Mouse (Mus musculus): ENCODE data around the gene Jsrp1. TPM values are rescaled to one million over a fixed set of nuclear protein-coding genes. Genes with fewer than 3 reads are reported as not detected.

Gene Jsrp1
- polyA plus RNA-seq, 1 experiment from 2014 or later = 5.6 TPM

GRCm38 (mm10) chr10:80793033-80793784 lies 20.1 kb downstream of the Jsrp1 start:
- peaks cover 65% of the 10 kb centered on the region for H3K36me3 ChIP-seq (ENCODE audit: control insufficient read depth, insufficient read depth)
- no peak overlapping the region for H3K4me3 ChIP-seq (ENCODE audit: low read length)
- no peak overlapping the region for H3K9ac ChIP-seq (ENCODE audit: low read length)
- H3K4me1 ChIP-seq (ENCODE audit: control insufficient read depth, insufficient read depth, low read length) = peaks cover 28% of the 10 kb centered on the region
- no peaks in the 10 kb centered on the region for H3K27me3 ChIP-seq (ENCODE audit: control insufficient read depth, insufficient read depth, low read length)
- WGBS = 90% methylated on average over 13 of the region's 13 CpGs
- no peak overlapping the region for H3K4me2 ChIP-seq (ENCODE audit: low read depth, low read length)
- no peak overlapping the region for H3K27ac ChIP-seq (ENCODE audit: low read length)
- no peaks in the 10 kb centered on the region for H3K9me3 ChIP-seq (replicated peaks; ENCODE audit: control insufficient read depth, low read length)
- no peak for ATAC-seq (replicated peaks; ENCODE audit: extremely low read depth, insufficient read depth, low FRiP score)

DNA sequence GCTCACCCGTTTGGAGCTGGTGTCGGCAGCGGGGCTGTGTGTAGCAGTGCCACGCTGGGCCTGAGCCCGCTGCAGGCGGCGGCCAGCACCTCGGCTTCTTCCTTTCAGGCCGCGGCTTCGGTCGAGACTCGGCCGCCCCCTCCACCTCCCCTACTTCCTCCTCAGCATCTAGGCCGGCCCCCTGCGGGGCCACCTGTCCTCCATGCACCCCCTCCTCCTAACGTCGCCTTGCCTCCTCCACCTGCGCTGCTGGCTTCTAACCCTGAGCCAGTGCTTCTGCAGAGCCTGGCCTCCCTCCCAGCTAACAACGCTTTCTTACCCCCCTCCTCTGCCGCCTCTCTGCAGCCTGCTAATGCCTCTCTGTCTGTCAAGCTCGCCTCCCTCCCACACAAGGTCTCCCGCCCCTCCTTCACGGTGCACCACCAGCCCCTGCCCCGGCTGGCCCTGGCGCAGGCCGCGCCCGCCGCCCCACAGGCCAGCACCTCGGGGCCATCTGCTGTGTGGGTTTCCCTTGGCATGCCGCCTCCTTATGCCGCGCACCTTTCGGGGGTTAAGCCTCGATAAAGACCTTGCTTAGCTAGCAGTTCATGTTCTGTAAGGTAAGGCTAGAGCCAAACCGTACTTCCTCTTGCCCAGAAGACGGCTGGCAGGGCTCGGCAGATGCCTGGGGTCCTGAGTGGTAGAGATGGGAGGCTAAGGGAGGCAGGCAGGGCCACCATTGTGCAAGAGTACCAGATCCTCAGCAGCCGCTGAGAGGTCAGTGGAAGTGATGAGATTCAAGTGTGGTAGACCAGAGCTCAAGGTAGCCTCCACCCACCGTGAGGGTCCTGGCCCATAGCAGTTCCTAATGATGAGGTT lies 20.9 kb downstream of the Jsrp1 start:
- peak overlapping the region; percentile 29 for H3K4me2 ChIP-seq (ENCODE audit: low read depth, low read length)
- peaks cover 71% of the 10 kb centered on the region for H3K36me3 ChIP-seq (ENCODE audit: control insufficient read depth, insufficient read depth)
- WGBS = 64% methylated on average over 41 of the region's 41 CpGs
- H3K27me3 ChIP-seq (ENCODE audit: control insufficient read depth, insufficient read depth, low read length) = no peaks in the 10 kb centered on the region
- no peak for ATAC-seq (replicated peaks; ENCODE audit: extremely low read depth, insufficient read depth, low FRiP score)
- no peak overlapping the region for H3K4me3 ChIP-seq (ENCODE audit: low read length)
- H3K27ac ChIP-seq (ENCODE audit: low read length) = peak overlapping the region; percentile 80
- peak overlapping the region; percentile 17; the same call in 1 of the 2 replicates for H3K9ac ChIP-seq (ENCODE audit: low read length)
- H3K4me1 ChIP-seq (ENCODE audit: control insufficient read depth, insufficient read depth, low read length) = peaks cover 28% of the 10 kb centered on the region
- no peaks in the 10 kb centered on the region for H3K9me3 ChIP-seq (replicated peaks; ENCODE audit: control insufficient read depth, low read length)

GRCm38 (mm10) chr10:80791476-80792174 lies 21.7 kb downstream of the Jsrp1 start:
- Histone ChIP-seq H3K4me1 (ENCODE audit: control insufficient read depth, insufficient read depth, low read length) (peaks cover 22% of the 10 kb centered on the region), H3K9me3 (replicated peaks; ENCODE audit: control insufficient read depth, low read length) (no peaks in the 10 kb centered on the region), H3K9ac (ENCODE audit: low read length) (peak overlapping the region; percentile 17; the same call in 1 of the 2 replicates), H3K27ac (ENCODE audit: low read length) (peak overlapping the region; percentile 80), H3K36me3 (ENCODE audit: control insufficient read depth, insufficient read depth) (peaks cover 71% of the 10 kb centered on the region), H3K4me3 (ENCODE audit: low read length) (no peak overlapping the region), H3K27me3 (ENCODE audit: control insufficient read depth, insufficient read depth, low read length) (no peaks in the 10 kb centered on the region), H3K4me2 (ENCODE audit: low read depth, low read length) (peak overlapping the region; percentile 29)
- WGBS = 51% methylated on average over 33 of the region's 33 CpGs
- ATAC-seq (replicated peaks; ENCODE audit: extremely low read depth, insufficient read depth, low FRiP score) = peak; percentile 61

DNA sequence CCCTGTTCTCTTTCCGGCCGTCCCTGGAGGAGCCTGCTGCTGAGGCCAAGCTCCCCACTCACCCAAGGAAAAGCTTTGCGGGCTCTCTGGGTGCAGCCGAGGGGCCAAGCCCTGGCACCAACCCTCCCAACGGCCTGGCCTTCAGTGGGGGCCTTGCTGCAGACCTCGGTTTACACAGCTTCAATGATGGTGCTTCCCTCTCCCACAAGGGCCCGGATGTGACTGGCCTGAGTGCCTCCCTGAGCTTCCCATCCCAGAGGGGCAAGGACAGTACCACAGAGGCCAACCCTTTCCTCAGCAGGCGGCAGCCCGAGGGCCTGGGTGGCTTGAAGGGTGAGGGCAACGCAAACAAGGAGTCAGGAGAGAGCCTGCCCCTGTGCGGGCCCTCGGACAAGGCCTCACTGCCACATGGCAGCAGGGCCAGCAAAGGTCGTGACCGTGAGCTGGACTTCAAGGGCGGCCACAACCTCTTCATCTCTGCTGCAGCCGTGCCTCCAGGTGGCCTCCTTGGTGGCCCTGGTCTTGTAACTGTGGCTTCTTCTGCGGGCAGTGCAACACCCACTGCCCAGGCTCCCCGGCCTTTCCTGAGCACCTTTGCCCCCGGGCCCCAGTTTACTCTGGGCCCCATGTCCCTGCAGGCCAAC lies 22.4 kb downstream of the Jsrp1 start:
- 76% methylated on average over 19 of the region's 19 CpGs for WGBS
- no peak for ATAC-seq (replicated peaks; ENCODE audit: extremely low read depth, insufficient read depth, low FRiP score)
- peak overlapping the region; percentile 80 for H3K27ac ChIP-seq (ENCODE audit: low read length)
- peaks cover 70% of the 10 kb centered on the region for H3K36me3 ChIP-seq (ENCODE audit: control insufficient read depth, insufficient read depth)
- H3K4me1 ChIP-seq (ENCODE audit: control insufficient read depth, insufficient read depth, low read length) = peaks cover 19% of the 10 kb centered on the region
- H3K27me3 ChIP-seq (ENCODE audit: control insufficient read depth, insufficient read depth, low read length) = no peaks in the 10 kb centered on the region
- no peaks in the 10 kb centered on the region for H3K9me3 ChIP-seq (replicated peaks; ENCODE audit: control insufficient read depth, low read length)
- no peak overlapping the region for H3K4me3 ChIP-seq (ENCODE audit: low read length)
- H3K4me2 ChIP-seq (ENCODE audit: low read depth, low read length) = no peak overlapping the region
- no peak overlapping the region for H3K9ac ChIP-seq (ENCODE audit: low read length)

DNA sequence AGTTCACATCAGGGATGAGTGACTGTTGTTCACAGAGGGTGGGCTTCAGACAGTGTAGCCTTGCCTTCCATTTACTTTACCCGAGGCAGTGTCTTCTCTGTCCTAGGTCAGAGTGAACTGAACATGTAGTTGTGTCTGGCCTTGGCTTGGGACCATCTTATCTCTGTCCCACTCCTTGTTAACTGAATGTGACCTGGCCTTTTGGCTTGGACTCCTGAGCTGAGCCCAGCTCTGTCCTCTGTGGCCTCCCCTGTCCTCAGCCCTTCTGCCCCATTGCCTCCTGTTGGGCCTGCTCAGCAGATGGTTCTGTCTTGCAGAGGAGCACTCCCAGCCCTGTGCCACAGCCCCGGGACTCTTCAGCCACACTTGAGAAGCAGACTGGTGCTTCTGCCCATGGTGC lies 25.8 kb downstream of the Jsrp1 start:
- Histone ChIP-seq H3K27ac (ENCODE audit: low read length) (no peak overlapping the region), H3K9me3 (replicated peaks; ENCODE audit: control insufficient read depth, low read length) (no peaks in the 10 kb centered on the region), H3K4me3 (ENCODE audit: low read length) (no peak overlapping the region), H3K36me3 (ENCODE audit: control insufficient read depth, insufficient read depth) (peaks cover 75% of the 10 kb centered on the region), H3K4me2 (ENCODE audit: low read depth, low read length) (no peak overlapping the region), H3K4me1 (ENCODE audit: control insufficient read depth, insufficient read depth, low read length) (peaks cover 19% of the 10 kb centered on the region), H3K9ac (ENCODE audit: low read length) (no peak overlapping the region), H3K27me3 (ENCODE audit: control insufficient read depth, insufficient read depth, low read length) (no peaks in the 10 kb centered on the region)
- no peak for ATAC-seq (replicated peaks; ENCODE audit: extremely low read depth, insufficient read depth, low FRiP score)
- WGBS = 60% methylated on average over 2 of the region's 2 CpGs

DNA sequence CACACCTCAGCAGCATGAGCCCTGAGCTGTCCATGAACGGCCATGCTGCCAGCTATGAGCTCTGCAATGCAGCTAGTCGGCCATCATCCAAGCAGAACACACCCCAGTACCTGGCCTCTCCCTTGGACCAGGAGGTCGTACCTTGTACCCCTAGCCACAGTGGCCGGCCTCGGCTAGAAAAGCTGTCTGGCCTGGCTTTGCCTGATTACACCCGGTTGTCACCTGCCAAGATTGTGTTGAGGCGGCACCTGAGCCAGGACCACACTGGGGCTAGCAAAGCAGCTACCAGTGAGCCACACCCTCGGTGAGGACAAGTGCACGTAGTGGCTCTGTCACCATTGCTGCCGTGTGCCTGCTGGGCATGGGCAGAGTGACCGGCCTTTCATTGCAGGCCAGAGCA lies 27.3 kb downstream of the Jsrp1 start:
- Histone ChIP-seq H3K4me2 (ENCODE audit: low read depth, low read length) (no peak overlapping the region), H3K36me3 (ENCODE audit: control insufficient read depth, insufficient read depth) (peaks cover 69% of the 10 kb centered on the region), H3K9me3 (replicated peaks; ENCODE audit: control insufficient read depth, low read length) (no peaks in the 10 kb centered on the region), H3K9ac (ENCODE audit: low read length) (no peak overlapping the region), H3K4me3 (ENCODE audit: low read length) (no peak overlapping the region), H3K27me3 (ENCODE audit: control insufficient read depth, insufficient read depth, low read length) (no peaks in the 10 kb centered on the region), H3K4me1 (ENCODE audit: control insufficient read depth, insufficient read depth, low read length) (peaks cover 3% of the 10 kb centered on the region), H3K27ac (ENCODE audit: low read length) (no peak overlapping the region)
- WGBS = 89% methylated on average over 11 of the region's 11 CpGs
- no peak for ATAC-seq (replicated peaks; ENCODE audit: extremely low read depth, insufficient read depth, low FRiP score)

DNA sequence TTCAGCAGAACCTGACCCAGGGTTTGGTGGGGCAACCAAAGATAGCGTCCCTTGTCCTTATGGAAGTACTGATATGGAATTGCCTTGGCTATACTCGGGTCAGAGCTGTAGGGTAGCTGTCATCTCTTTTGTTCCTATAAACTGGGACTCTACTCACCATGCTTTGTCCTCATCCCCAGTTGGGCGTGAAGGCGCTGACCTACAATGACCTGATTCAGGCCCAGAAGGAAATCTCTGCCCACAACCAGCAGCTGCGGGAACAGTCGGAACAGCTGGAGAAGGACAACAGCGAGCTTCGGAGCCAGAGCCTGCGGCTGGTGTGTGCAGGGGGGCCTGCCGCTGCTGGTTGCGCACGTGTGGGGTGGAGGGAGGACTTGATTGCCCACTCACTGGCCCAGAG lies 28.4 kb downstream of the Jsrp1 start:
- H3K4me1 ChIP-seq (ENCODE audit: control insufficient read depth, insufficient read depth, low read length) = no peaks in the 10 kb centered on the region
- ATAC-seq (replicated peaks; ENCODE audit: extremely low read depth, insufficient read depth, low FRiP score) = no peak
- no peaks in the 10 kb centered on the region for H3K27me3 ChIP-seq (ENCODE audit: control insufficient read depth, insufficient read depth, low read length)
- H3K4me2 ChIP-seq (ENCODE audit: low read depth, low read length) = no peak overlapping the region
- H3K36me3 ChIP-seq (ENCODE audit: control insufficient read depth, insufficient read depth) = peaks cover 62% of the 10 kb centered on the region
- no peak overlapping the region for H3K27ac ChIP-seq (ENCODE audit: low read length)
- no peak overlapping the region for H3K4me3 ChIP-seq (ENCODE audit: low read length)
- 81% methylated on average over 12 of the region's 12 CpGs for WGBS
- H3K9ac ChIP-seq (ENCODE audit: low read length) = no peak overlapping the region
- no peaks in the 10 kb centered on the region for H3K9me3 ChIP-seq (replicated peaks; ENCODE audit: control insufficient read depth, low read length)

DNA sequence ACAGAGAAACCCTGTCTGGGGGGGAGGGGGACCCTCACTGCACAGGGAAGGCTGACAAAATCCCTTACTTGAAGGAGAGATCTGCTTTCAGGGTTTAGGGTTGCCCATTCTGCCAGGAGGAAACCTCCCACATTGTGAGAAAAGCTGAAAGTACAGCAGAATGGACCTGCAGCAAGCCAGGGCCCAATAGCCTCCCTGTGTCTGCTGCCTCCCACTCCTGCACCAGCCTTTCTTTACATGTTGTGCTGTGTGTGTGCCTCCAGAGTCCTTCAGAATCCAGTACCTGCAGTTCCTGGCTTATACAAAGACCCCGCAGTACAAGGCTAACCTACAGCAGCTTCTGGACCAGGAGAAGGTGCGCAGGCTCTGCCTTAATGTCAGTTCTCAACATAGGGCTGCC lies 29.0 kb downstream of the Jsrp1 start:
- Histone ChIP-seq H3K27me3 (ENCODE audit: control insufficient read depth, insufficient read depth, low read length) (no peaks in the 10 kb centered on the region), H3K4me1 (ENCODE audit: control insufficient read depth, insufficient read depth, low read length) (no peaks in the 10 kb centered on the region), H3K4me3 (ENCODE audit: low read length) (no peak overlapping the region), H3K9ac (ENCODE audit: low read length) (no peak overlapping the region), H3K4me2 (ENCODE audit: low read depth, low read length) (no peak overlapping the region), H3K9me3 (replicated peaks; ENCODE audit: control insufficient read depth, low read length) (no peaks in the 10 kb centered on the region), H3K36me3 (ENCODE audit: control insufficient read depth, insufficient read depth) (peaks cover 61% of the 10 kb centered on the region), H3K27ac (ENCODE audit: low read length) (no peak overlapping the region)
- WGBS = 98% methylated on average over 2 of the region's 2 CpGs
- no peak for ATAC-seq (replicated peaks; ENCODE audit: extremely low read depth, insufficient read depth, low FRiP score)
